Mouse (Mus musculus): ENCODE results near the gene Golgb1.

- TF ChIP-seq POLR2A (IDR thresholded peaks at IDR 0.05; ENCODE audit: control insufficient read depth in 1 of 2, insufficient read depth in 1 of 2, low read depth in 1 of 2, low read length in 2 of 2, poor library complexity in 1 of 2): no peak
- TF ChIP-seq CTCF (IDR thresholded peaks at IDR 0.05 in 2 of 3, conservative IDR thresholded peaks at IDR 0.05 in 1 of 3; ENCODE audit: control insufficient read depth in 1 of 3, insufficient read depth in 1 of 3, low read depth in 2 of 3, low read length in 3 of 3, poor library complexity in 1 of 3, severe bottlenecking in 1 of 3): no peak
- TF ChIP-seq ELF1 (IDR thresholded peaks at IDR 0.05; ENCODE audit: low read depth, low read length): no peak
- TF ChIP-seq MYC (IDR thresholded peaks at IDR 0.05; ENCODE audit: low read depth, low read length): no peak
Measured at GRCm38 (mm10) chr16:36930231-36931136, 55.5 kb downstream of the Golgb1 start.

Measured in MEL (cell line).